Mouse (Mus musculus) erythroblast, adult 5-6 weeks (primary cell): ENCODE data around the gene Sprr2a3. TPM values are rescaled to one million over a fixed set of nuclear protein-coding genes. Genes with fewer than 3 reads are reported as not detected.
A peak's percentile ranks its signal among the peaks of the same experiment; 100 is the strongest.
"Not testable (repeated sequence)": the region's sequence is repeated elsewhere in the genome, so short reads cannot be mapped to it uniquely, and the experiment has no call there.

Experiments used
- ATAC-seq: replicated peaks from 2 replicates; pipeline ENCODE4 v1.8.0; 2016; ENCODE audit warnings: moderate number of reproducible peaks, mild to moderate bottlenecking, moderate TSS enrichment, inconsistent platforms; ENCODE audit not compliant: poor library complexity, low FRiP score, severe bottlenecking
- total RNA-seq, 2 experiments: library from RNA; stranded (forward) in 1 of 2; stranded (reverse) in 1 of 2; fragments of 150-400 nt in 1 of 2; fragments of 200-764, 138-1000 nt in 1 of 2; gene quantifications; 2 replicates each; pipeline versions ENCODE4 v1.2.3 to v1.2.4; 2015 to 2017; ENCODE audit warnings: low replicate concordance in 2 of 2

Gene Sprr2a3
- total RNA-seq (2015; ENCODE audit: low replicate concordance), result not detected in 2 replicates
- not detected in 2 replicates for total RNA-seq (2017; ENCODE audit: low replicate concordance)

DNA sequence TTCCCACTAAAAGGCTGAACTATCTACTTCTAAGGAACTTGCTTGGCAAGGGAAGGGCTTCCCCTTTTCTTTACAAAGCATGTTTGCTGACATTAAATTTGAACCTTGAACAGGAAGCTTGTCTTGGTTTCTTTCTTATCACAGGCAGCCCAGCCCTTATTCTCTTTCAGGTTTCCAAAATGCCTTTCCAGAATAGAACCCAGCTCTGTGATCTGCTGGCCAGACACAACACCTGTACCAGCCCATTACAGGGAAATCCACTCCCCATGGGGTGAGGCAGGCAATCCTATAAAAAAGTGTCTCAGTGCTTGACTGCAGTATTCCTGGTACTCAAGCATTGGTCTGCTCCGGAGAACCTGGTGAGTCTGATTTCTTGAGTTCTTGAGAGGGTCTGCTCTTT is at the start of gene Sprr2a3:
Gene Sprr2a3, plus strand, starts transcription at position 317 of the 400 bp plus-strand sequence.
- not testable (repeated sequence) for ATAC-seq

DNA sequence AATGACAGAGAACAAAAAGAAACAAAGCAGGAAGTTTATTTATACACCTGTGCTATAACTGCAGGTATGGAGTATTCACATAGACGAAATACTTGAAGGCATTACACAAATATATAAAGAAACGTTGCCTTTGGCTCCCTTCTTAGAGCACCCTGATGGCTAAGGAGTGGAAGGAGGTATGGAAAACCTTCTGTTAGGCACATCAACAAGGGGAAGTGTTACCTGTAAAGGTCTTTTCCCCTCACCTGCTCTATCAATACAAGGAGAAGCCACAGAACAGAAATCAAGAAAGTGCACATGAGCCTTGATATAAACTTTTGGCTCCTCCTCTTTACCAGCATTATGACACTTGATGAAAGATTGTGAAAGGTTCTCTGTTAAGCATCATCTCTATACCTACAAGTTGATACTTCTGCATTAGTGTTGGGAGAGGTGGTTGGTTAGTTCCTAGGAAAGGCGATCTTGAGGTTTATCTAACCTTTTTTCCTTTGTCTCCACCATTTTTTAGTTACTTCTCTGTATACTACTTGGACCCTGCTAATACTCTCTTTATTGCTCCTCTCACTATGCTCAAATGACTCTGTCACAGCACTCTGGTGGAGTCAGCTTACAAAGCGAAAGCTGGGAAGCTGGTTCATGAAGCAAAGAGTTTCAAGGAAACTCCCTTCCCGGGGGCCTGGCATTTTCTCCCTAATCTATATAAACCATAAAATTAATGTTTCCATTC is 48.6 kb upstream of the Sprr2a3 start:
- not testable (repeated sequence) for ATAC-seq

DNA sequence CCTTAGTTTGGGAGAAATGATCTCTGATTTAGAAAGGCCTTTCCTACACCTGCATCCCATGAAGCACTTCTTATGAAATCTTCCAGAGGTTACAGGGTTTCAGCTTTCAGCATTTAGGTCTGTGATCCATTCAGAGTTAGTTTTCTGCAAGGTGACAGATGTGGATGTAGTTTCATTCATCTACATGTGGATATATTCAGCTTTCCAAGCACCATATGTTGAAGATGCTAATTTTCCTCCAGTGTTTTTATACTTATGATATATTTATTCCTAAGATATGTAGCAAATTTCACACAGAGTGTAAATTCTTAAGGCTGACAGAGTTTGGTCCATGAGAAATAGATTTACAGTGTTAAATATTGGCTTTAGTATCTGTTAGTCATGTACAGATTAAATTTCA is 46.5 kb upstream of the Sprr2a3 start:
- not testable (repeated sequence) for ATAC-seq

DNA sequence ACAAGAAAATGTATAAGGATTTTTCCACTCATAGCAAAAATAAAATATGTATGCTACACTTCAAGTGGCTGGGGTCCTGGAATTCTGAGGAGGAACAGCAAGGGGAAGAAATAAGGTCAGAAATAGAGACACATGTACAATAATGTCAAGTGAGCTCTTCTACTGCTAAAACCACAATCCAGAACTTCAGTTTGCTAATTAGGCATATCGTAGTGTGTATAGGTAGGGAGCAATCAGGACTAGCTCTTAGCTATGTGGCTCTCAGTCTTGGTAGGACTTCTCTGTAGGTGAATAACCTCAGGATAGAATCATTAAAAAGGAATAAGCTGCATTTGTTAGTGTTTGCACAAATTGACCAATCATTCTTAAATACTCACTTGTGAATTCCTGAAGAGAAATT is 46.0 kb upstream of the Sprr2a3 start:
- not testable (repeated sequence) for ATAC-seq

DNA sequence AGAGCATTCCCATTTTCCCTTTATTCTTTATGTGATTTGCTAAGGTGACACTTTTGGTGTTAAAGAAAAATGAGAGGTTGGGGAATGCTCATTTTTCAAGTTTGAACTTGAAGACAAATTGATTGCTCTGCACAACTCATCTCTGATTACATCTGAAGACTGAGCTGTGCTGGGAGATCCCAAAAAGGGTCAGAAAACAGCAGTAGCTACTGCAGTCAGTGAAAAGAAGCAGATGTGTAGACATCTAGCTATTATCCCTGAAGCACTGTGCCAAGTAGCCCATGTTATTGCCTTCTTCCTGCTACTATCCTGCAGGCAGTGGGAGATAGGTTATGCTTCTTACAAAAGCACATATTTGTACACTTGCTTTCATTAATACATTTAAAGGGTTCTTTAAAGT is 40.4 kb upstream of the Sprr2a3 start:
- not testable (repeated sequence) for ATAC-seq

DNA sequence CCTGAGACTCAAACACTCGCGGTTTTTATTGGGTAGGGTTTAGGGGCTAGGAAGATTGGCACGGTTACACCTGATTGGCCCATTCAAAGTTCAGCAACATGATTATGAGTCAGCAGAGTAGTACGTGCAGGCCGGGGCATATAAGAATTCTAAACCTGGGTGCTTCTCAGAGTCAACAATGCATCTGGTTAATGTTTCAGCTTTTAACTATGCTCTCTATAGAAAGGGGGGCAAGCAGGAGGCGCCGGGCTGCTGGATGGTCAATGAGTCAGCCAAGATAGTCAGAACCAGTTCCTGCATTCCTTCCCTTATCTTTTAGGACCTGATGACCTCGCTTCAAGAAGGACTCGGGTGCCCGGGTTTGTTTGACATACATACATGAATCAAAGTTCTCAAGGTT is 39.0 kb upstream of the Sprr2a3 start:
- not testable (repeated sequence) for ATAC-seq

DNA sequence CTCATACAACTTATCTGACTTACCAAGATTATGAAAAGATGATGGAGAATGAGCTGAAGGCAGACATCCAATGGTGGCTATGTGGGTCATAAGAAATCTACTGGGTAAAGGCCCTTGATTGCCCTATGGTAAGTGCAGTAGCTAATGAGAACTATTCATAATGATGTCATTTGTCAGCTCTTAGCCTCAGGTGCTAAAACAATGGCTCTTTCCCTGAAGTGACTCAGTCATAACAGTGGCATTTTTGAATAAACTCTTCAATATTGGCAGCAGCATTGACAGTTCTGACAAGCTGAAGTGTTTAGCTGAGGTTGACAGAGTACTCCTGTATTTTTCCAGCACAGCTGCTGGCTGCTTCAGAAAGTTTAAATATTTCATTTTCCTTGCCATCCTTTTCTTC is 36.7 kb upstream of the Sprr2a3 start:
- ATAC-seq, result 0 out of 2 replicates have a peak, but pooled peaks have one; percentile 37

DNA sequence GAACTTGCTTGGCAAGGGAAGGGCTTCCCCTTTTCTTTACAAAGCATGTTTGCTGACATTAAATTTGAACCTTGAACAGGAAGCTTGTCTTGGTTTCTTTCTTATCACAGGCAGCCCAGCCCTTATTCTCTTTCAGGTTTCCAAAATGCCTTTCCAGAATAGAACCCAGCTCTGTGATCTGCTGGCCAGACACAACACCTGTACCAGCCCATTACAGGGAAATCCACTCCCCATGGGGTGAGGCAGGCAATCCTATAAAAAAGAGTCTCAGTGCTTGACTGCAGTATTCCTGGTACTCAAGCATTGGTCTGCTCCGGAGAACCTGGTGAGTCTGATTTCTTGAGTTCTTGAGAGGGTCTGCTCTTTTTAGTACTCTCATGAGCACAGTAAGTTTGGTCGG is 34.8 kb upstream of the Sprr2a3 start:
- ATAC-seq, result not testable (repeated sequence)

DNA sequence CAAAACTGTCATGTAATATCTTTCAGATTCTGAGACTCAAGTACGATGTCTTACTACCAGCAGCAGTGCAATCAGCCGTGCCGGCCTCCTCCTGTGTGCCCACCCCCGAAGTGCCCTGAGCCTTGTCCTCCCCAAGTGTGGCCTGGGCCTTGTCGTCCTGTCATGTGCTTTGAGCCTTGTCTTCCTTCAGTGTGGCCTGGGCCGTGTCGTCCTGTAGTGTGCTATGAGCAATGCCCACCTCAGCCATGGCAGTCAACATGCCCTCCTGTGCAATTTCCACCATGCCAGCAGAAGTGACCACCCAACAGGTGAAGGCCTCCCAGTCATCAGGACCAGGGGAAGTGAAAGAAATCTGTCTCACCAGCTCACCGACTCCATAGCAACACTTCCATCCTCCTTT is 31.4 kb upstream of the Sprr2a3 start:
- ATAC-seq, result 0 out of 2 replicates have a peak, but pooled peaks have one; percentile 49

DNA sequence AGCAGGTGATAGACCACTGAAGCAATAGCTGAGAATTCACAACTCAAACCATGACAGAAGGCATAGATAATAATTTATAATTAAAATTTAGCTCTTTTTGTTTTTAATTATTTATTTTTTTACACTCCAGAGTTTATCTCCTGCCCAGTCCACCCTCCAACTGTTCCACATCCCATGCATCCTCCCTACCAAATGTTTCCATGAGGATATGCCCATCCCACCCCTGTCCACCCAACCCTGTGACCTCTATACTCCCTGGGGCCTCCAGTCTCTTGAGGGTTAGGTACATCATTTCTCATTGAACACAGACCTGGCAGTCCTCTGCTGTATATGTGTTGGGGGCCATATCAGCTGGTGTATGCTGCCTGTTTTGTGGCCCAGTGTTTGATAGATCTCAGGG is 26.7 kb upstream of the Sprr2a3 start:
- ATAC-seq, result not testable (repeated sequence)

DNA sequence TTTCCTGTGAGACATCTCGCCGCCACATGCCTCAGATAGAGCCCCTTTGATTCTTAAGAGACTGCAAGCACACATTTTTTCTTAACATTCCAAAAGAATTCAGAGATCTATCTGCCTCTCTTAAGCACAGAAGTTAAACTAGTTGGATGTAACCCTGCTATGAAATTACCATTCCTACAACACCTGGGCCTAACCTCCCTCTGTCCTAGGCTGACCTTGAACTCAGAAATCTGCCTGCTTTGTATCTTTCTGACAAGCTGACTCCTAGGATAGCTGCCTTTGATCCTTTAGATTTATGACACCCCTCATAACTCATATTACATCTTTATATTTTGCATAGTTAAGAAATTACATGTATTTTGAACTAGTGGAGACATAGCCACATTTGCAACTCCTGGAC is 21.8 kb upstream of the Sprr2a3 start:
- ATAC-seq, result not testable (repeated sequence)

DNA sequence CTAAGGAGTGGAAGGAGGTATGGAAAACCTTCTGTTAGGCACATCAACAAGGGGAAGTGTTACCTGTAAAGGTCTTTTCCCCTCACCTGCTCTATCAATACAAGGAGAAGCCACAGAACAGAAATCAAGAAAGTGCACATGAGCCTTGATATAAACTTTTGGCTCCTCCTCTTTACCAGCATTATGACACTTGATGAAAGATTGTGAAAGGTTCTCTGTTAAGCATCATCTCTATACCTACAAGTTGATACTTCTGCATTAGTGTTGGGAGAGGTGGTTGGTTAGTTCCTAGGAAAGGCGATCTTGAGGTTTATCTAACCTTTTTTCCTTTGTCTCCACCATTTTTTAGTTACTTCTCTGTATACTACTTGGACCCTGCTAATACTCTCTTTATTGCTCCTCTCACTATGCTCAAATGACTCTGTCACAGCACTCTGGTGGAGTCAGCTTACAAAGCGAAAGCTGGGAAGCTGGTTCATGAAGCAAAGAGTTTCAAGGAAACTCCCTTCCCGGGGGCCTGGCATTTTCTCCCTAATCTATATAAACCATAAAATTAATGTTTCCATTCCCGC is 13.7 kb upstream of the Sprr2a3 start:
- peak; percentile 7; the same call in 1 of the 2 replicates for ATAC-seq

DNA sequence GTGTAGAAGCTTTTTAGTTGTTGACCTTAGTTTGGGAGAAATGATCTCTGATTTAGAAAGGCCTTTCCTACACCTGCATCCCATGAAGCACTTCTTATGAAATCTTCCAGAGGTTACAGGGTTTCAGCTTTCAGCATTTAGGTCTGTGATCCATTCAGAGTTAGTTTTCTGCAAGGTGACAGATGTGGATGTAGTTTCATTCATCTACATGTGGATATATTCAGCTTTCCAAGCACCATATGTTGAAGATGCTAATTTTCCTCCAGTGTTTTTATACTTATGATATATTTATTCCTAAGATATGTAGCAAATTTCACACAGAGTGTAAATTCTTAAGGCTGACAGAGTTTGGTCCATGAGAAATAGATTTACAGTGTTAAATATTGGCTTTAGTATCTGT is 11.7 kb upstream of the Sprr2a3 start:
- not testable (repeated sequence) for ATAC-seq

DNA sequence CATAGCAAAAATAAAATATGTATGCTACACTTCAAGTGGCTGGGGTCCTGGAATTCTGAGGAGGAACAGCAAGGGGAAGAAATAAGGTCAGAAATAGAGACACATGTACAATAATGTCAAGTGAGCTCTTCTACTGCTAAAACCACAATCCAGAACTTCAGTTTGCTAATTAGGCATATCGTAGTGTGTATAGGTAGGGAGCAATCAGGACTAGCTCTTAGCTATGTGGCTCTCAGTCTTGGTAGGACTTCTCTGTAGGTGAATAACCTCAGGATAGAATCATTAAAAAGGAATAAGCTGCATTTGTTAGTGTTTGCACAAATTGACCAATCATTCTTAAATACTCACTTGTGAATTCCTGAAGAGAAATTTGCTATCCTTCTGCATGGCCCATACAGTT is 11.2 kb upstream of the Sprr2a3 start:
- ATAC-seq, result not testable (repeated sequence)

DNA sequence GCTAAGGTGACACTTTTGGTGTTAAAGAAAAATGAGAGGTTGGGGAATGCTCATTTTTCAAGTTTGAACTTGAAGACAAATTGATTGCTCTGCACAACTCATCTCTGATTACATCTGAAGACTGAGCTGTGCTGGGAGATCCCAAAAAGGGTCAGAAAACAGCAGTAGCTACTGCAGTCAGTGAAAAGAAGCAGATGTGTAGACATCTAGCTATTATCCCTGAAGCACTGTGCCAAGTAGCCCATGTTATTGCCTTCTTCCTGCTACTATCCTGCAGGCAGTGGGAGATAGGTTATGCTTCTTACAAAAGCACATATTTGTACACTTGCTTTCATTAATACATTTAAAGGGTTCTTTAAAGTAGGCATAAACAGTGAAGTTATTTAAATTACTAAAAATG is 5.6 kb upstream of the Sprr2a3 start:
- not testable (repeated sequence) for ATAC-seq

DNA sequence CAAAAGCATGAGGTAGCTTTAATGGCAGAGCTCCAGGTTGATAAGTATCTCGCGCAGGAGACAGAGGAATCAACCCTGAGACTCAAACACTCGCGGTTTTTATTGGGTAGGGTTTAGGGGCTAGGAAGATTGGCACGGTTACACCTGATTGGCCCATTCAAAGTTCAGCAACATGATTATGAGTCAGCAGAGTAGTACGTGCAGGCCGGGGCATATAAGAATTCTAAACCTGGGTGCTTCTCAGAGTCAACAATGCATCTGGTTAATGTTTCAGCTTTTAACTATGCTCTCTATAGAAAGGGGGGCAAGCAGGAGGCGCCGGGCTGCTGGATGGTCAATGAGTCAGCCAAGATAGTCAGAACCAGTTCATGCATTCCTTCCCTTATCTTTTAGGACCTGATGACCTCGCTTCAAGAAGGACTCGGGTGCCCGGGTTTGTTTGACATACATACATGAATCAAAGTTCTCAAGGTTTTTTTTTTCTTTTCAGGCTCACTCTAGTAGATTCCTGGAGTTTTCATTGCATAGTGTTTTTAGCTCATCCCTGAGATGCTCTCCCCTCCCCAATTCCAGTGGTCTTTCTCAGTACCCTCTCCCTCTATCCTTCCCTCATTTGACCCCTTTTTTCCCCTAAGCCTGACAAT is 4.1 kb upstream of the Sprr2a3 start:
- ATAC-seq, result not testable (repeated sequence)

DNA sequence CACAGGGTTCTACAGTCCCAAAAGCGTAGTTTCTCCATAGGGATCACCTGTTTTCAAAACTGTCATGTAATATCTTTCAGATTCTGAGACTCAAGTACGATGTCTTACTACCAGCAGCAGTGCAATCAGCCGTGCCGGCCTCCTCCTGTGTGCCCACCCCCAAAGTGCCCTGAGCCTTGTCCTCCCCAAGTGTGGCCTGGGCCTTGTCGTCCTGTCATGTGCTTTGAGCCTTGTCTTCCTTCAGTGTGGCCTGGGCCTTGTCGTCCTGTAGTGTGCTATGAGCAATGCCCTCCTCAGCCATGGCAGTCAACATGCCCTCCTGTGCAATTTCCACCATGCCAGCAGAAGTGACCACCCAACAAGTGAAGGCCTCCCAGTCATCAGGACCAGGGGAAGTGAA is 3.3 kb downstream of the Sprr2a3 start:
- ATAC-seq, result not testable (repeated sequence)

DNA sequence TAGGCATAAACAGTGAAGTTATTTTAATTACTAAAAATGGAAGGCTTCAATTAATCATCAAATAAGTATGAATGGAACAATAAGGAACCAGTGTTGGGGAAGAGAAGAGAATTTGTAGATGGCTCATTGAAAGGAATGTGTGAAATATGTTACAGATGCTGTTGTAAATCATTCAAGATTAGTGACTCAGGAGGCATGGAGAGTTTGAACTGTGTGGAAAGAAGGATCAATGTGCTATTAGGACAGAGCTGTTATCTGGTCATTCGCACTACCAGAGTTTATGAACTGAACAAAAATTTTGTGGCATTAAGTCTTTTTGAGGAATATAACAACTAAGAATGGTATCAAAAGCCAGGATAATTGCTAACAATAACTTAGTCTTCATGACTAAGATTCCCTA is 22.2 kb downstream of the Sprr2a3 start:
- no peak for ATAC-seq

DNA sequence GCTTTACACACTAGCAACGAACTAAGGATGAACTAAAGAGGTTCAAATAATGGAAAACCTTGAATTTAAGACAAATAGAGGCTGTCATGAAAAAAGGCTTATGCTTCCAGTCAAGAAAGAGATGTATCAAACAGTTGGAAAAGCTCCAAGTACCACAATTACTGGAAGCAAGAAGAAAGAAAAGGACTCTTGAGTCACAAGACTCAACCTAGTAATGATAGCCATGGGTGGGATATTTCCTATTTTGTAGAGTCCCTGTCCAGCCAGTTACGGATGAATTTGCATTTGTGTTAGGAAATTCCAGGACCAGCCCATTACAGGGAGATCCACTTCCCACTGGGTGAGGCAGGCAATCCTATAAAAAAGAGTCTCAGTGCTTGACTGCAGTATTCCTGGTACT is 31.1 kb downstream of the Sprr2a3 start, which contains the start of gene Sprr2b:
Gene Sprr2b, plus strand, starts transcription at position 301 of the 400 bp plus-strand sequence.
- ATAC-seq, result no peak

DNA sequence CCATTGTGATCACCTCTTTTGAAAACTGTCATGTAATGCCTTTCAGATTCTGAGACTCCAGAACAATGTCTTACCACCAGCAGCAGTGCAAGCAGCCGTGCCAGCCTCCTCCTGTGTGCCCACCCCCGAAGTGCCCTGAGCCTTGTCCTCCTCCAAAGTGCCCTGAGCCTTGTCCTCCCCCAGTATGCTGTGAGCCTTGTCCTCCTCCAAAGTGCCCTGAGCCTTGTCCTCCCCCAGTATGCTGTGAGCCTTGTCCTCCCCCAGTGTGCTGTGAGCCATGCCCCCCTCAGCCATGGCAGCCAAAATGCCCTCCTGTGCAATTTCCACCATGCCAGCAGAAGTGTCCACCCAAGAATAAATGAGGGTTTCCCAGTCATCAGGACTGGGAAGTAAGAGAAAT is 32.2 kb downstream of the Sprr2a3 start:
- ATAC-seq, result no peak

DNA sequence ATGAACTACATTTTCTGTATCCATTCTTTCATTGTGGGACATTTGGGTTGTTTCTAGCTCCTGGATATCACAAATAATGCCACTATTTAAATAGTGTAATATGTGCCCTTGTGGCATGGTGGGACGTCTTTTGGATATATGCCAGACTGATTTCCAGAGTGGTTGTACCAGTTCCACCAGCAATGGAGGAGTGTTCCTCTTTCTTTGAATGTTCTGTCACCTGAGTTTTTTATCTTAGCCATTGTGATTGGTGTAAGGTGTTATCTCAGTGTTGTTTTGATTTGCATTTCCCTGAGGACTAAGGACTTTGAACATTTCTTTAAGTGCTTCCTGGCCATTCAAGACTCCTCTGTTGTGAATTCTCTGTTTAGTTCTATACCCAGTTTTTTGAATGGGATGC is 51.1 kb downstream of the Sprr2a3 start:
- no peak for ATAC-seq
